Mouse (Mus musculus): Measurements from ENCODE around the gene Mcts2. TPM values are rescaled to one million over a fixed set of nuclear protein-coding genes. Genes with fewer than 3 reads are reported as not detected.

Mcts2 gene
- total and polyA plus RNA-seq, 3 experiments = 2.7 to 3.0 TPM; not detected in 1

- Histone ChIP-seq H3K27ac (ENCODE audit: control insufficient read depth, low read depth, low read length) (no peak overlapping the region), H3K4me3 (ENCODE audit: control insufficient read depth in 1 of 2, insufficient read depth in 1 of 2, low read depth in 2 of 2, low read length in 2 of 2) (no peak overlapping the region), H3K36me3 (ENCODE audit: control insufficient read depth in 1 of 2, insufficient read depth in 2 of 2, low read length in 2 of 2) (peaks cover 9 to 15% of the 10 kb centered on the region in 2 experiments), H3K27me3 (ENCODE audit: control insufficient read depth in 1 of 2, insufficient read depth in 2 of 2, low read length in 2 of 2) (no peaks in the 10 kb centered on the region), H3K9me3 (replicated peaks; ENCODE audit: insufficient read depth, low read length) (no peaks in the 10 kb centered on the region), H3K79me2 (ENCODE audit: control insufficient read depth, insufficient read depth, low read length, poor library complexity) (peaks cover 25% of the 10 kb centered on the region), H3K4me1 (ENCODE audit: control insufficient read depth in 1 of 2, insufficient read depth in 2 of 2, low read length in 2 of 2) (peaks cover 5 to 16% of the 10 kb centered on the region in 2 experiments), H3K9ac (ENCODE audit: control insufficient read depth, low read depth, low read length, poor library complexity, severe bottlenecking) (no peak overlapping the region)
- TF ChIP-seq TBP (IDR thresholded peaks at IDR 0.05; ENCODE audit: low read depth, low read length) = no peak
- TF ChIP-seq USF2 (IDR thresholded peaks at IDR 0.05; ENCODE audit: borderline replicate concordance in 1 of 2, insufficient read depth in 1 of 2, low read depth in 1 of 2, low read length in 2 of 2) = no peak
- no peak for TF ChIP-seq TAL1 (IDR thresholded peaks at IDR 0.05; ENCODE audit: low read length)
- no peak for TF ChIP-seq HCFC1 (IDR thresholded peaks at IDR 0.05; ENCODE audit: low read depth, low read length)
- no peak for DNase-seq (ENCODE audit: low read depth, low spot score)
These were observed 11.5 kb upstream of the Mcts2 start for GRCm38 (mm10) chr2:152675252-152675791.

- DNase-seq (ENCODE audit: low read depth, low spot score) = peak; percentile 74
- no peaks in the 10 kb centered on the region for H3K4me1 ChIP-seq (ENCODE audit: control insufficient read depth in 1 of 2, insufficient read depth in 2 of 2, low read length in 2 of 2)
These were observed 8.5 kb upstream of the Mcts2 start for GRCm38 (mm10) chr2:152678302-152678701.

More at GRCm38 (mm10) chr2:152678302-152678701, 8.5 kb upstream of the Mcts2 start:
- Histone ChIP-seq H3K9me3 (replicated peaks; ENCODE audit: insufficient read depth, low read length) (no peaks in the 10 kb centered on the region), H3K27ac (ENCODE audit: control insufficient read depth, low read depth, low read length) (no peak overlapping the region), H3K27me3 (ENCODE audit: control insufficient read depth in 1 of 2, insufficient read depth in 2 of 2, low read length in 2 of 2) (no peaks in the 10 kb centered on the region), H3K9ac (ENCODE audit: control insufficient read depth, low read depth, low read length, poor library complexity, severe bottlenecking) (no peak overlapping the region), H3K36me3 (ENCODE audit: control insufficient read depth in 1 of 2, insufficient read depth in 2 of 2, low read length in 2 of 2) (peaks cover 0 to 21% of the 10 kb centered on the region in 2 experiments; a peak in 2 of 4 replicates), H3K4me3 (ENCODE audit: control insufficient read depth in 1 of 2, insufficient read depth in 1 of 2, low read depth in 2 of 2, low read length in 2 of 2) (no peak overlapping the region), H3K79me2 (ENCODE audit: control insufficient read depth, insufficient read depth, low read length, poor library complexity) (peaks cover under 1% of the 10 kb centered on the region; the same call in 1 of the 2 replicates)
- no peak for TF ChIP-seq USF2 (IDR thresholded peaks at IDR 0.05; ENCODE audit: borderline replicate concordance in 1 of 2, insufficient read depth in 1 of 2, low read depth in 1 of 2, low read length in 2 of 2)
- TF ChIP-seq E2F4 (IDR thresholded peaks at IDR 0.05; ENCODE audit: borderline replicate concordance, low read depth, low read length) = no peak
- no peak for TF ChIP-seq POLR2A (IDR thresholded peaks at IDR 0.05; ENCODE audit: control insufficient read depth in 1 of 2, insufficient read depth in 1 of 2, low read depth in 1 of 2, low read length in 2 of 2, poor library complexity in 1 of 2)
- TF ChIP-seq MAFK (IDR thresholded peaks at IDR 0.05; ENCODE audit: borderline replicate concordance, low read depth, low read length) = no peak
- TF ChIP-seq HCFC1 (IDR thresholded peaks at IDR 0.05; ENCODE audit: low read depth, low read length) = 0 out of 2 replicates have a peak, but pooled peaks have one; percentile 26
- peak; percentile 69 for TF ChIP-seq SMC3 (IDR thresholded peaks at IDR 0.05; ENCODE audit: low read depth, low read length)
- TF ChIP-seq RAD21 (IDR thresholded peaks at IDR 0.05; ENCODE audit: low read depth, low read length) = peak; percentile 64
- no peak for TF ChIP-seq ELF1 (IDR thresholded peaks at IDR 0.05; ENCODE audit: low read depth, low read length)
- no peak for TF ChIP-seq NRF1 (IDR thresholded peaks at IDR 0.05; ENCODE audit: insufficient read depth, low read depth, low read length, poor library complexity, severe bottlenecking)
- no peak for TF ChIP-seq POLR2AphosphoS5 (IDR thresholded peaks at IDR 0.05; ENCODE audit: borderline replicate concordance, low read depth, low read length)
- TF ChIP-seq SIN3A (IDR thresholded peaks at IDR 0.05; ENCODE audit: low read length) = no peak; the same call in 1 of the 2 replicates
- no peak for TF ChIP-seq ZNF384 (IDR thresholded peaks at IDR 0.05; ENCODE audit: low read depth, low read length)
- no peak for TF ChIP-seq TBP (IDR thresholded peaks at IDR 0.05; ENCODE audit: low read depth, low read length)
- TF ChIP-seq TCF12 (IDR thresholded peaks at IDR 0.05; ENCODE audit: low read depth, low read length) = no peak
- TF ChIP-seq RCOR1 (IDR thresholded peaks at IDR 0.05; ENCODE audit: low read depth, low read length) = no peak
- no peak for TF ChIP-seq CHD1 (IDR thresholded peaks at IDR 0.05; ENCODE audit: low read depth, low read length)
- TF ChIP-seq MEF2A (IDR thresholded peaks at IDR 0.05; ENCODE audit: extremely low read depth, insufficient replicate concordance, low read depth, low read length, poor library complexity, severe bottlenecking) = no peak
- no peak for TF ChIP-seq ZKSCAN1 (IDR thresholded peaks at IDR 0.05; ENCODE audit: low read depth, low read length)
- TF ChIP-seq KAT2A (conservative IDR thresholded peaks at IDR 0.05; ENCODE audit: low read depth, low read length) = no peak
- peak; percentile 46 to 88 (median 58) for TF ChIP-seq CTCF (IDR thresholded peaks at IDR 0.05 in 2 of 3, conservative IDR thresholded peaks at IDR 0.05 in 1 of 3; ENCODE audit: control insufficient read depth in 1 of 3, insufficient read depth in 1 of 3, low read depth in 2 of 3, low read length in 3 of 3, poor library complexity in 1 of 3, severe bottlenecking in 1 of 3)
- 0 out of 2 replicates have a peak, but pooled peaks have one; percentile 23 for TF ChIP-seq MXI1 (IDR thresholded peaks at IDR 0.05; ENCODE audit: low read depth, low read length)
- TF ChIP-seq MAX (IDR thresholded peaks at IDR 0.05; ENCODE audit: low read length) = peak; percentile 30; the same call in 1 of the 2 replicates
- no peak for TF ChIP-seq ETS1 (IDR thresholded peaks at IDR 0.05; ENCODE audit: low read depth, low read length)
- TF ChIP-seq ZMIZ1 (IDR thresholded peaks at IDR 0.05; ENCODE audit: low read depth, low read length) = no peak
- TF ChIP-seq UBTF (IDR thresholded peaks at IDR 0.05; ENCODE audit: borderline replicate concordance, insufficient read depth, low read depth, low read length) = no peak
- TF ChIP-seq ZC3H11A (IDR thresholded peaks at IDR 0.05; ENCODE audit: low read depth, low read length) = peak; percentile 53
- TF ChIP-seq MYB (IDR thresholded peaks at IDR 0.05; ENCODE audit: low read depth, low read length) = no peak
- TF ChIP-seq MYC (IDR thresholded peaks at IDR 0.05; ENCODE audit: low read depth, low read length) = peak; percentile 82
- no peak for TF ChIP-seq POLR2AphosphoS2 (IDR thresholded peaks at IDR 0.05; ENCODE audit: low read length)
